39 mouse cellular contexts compared by ENCODE assay signal in the genomic region with DNA sequence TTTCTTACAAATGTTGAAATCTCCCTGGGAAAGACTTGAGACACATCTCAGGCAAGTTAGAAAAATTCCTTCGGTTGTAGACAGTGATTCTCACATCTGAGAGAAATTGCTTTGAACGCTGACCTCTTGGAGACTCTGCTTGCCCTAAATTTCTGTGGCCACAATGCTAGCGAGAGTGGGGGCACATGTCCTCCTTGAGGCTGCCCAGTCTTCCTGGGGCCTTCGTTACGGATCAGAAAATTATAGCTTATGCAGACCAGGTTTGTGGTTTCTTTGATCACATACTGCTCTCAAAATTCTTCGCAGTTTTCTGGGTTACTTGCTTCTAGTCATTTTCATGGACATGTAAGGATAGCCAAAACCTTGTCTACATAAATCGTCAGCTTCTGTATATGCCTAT. TPM values are rescaled to one million over a fixed set of nuclear protein-coding genes. Genes with fewer than 3 reads are reported as not detected.
"Had no signal": no experiment of that assay in that cellular context is flagged by ENCODE, and none has a peak within 500 bp of the region (broad histone marks: within the 10 kb centered on the region; RNA-seq: fewer than 3 reads in every experiment).

No protein-coding gene starts in this region.

- H3K27ac ChIP-seq: heart, embryonic 13.5 days; heart, embryonic 15.5 days; hindbrain, embryonic 10.5 days; hindbrain, embryonic 12.5 days; hindbrain, embryonic 13.5 days; hindbrain, embryonic 14.5 days; hindbrain, embryonic 15.5 days; hindbrain, postnatal 0 days; intestine, embryonic 15.5 days; kidney, embryonic 15.5 days; kidney, postnatal 0 days; layer of hippocampus, adult 2 months; left cerebral cortex, adult 2 months had no signal

- ATAC-seq: hindbrain, embryonic 16.5 days; hindbrain, postnatal 0 days; inflammation-experienced regulatory T-cells, adult 6 months; intestine, embryonic 15.5 days; intestine, embryonic 16.5 days; intestine, postnatal 0 days had no signal

- H3K36me3 ChIP-seq: heart, embryonic 12.5 days; heart, embryonic 13.5 days; heart, embryonic 15.5 days; hindbrain, embryonic 10.5 days; hindbrain, embryonic 12.5 days; hindbrain, embryonic 13.5 days; hindbrain, embryonic 15.5 days; intestine, embryonic 15.5 days; kidney, embryonic 15.5 days had no signal

- H3K27me3 ChIP-seq: heart, embryonic 12.5 days; heart, embryonic 13.5 days; heart, embryonic 15.5 days; hindbrain, embryonic 12.5 days; hindbrain, embryonic 13.5 days; hindbrain, embryonic 15.5 days; intestine, embryonic 15.5 days; kidney, embryonic 15.5 days had no signal

- H3K4me3 ChIP-seq: heart, embryonic 12.5 days; heart, embryonic 13.5 days; heart, embryonic 15.5 days; hindbrain, embryonic 10.5 days; hindbrain, embryonic 12.5 days; hindbrain, embryonic 13.5 days; hindbrain, embryonic 15.5 days; intestine, embryonic 15.5 days; kidney, embryonic 15.5 days; layer of hippocampus, adult 2 months; left cerebral cortex, adult 2 months had no signal

- H3K4me1 ChIP-seq: heart, embryonic 12.5 days; heart, embryonic 13.5 days; heart, embryonic 15.5 days; hindbrain, embryonic 10.5 days; hindbrain, embryonic 12.5 days; hindbrain, embryonic 13.5 days; hindbrain, embryonic 15.5 days; intestine, embryonic 15.5 days; kidney, embryonic 15.5 days had no signal

- H3K9ac ChIP-seq: heart, embryonic 12.5 days; heart, embryonic 13.5 days; heart, embryonic 15.5 days; hindbrain, embryonic 12.5 days; hindbrain, embryonic 13.5 days; hindbrain, embryonic 14.5 days; hindbrain, embryonic 15.5 days; intestine, embryonic 15.5 days; kidney, embryonic 15.5 days had no signal

- H3K4me2 ChIP-seq: heart, embryonic 12.5 days; heart, embryonic 13.5 days; heart, embryonic 15.5 days; hindbrain, embryonic 12.5 days; hindbrain, embryonic 13.5 days; hindbrain, embryonic 14.5 days; hindbrain, embryonic 15.5 days; intestine, embryonic 15.5 days; kidney, embryonic 15.5 days had no signal

- DNase-seq: heart, postnatal 10 days; heart, postnatal 14 days; heart, postnatal 36 days; heart, postnatal 4 days; kidney, adult 11 months; kidney, adult 18-20 months; kidney, adult 2 months; kidney, adult 8-10 months; kidney, adult 9 months; kidney, postnatal 10 days; kidney, postnatal 14 days; kidney, postnatal 25 days; kidney, postnatal 36 days; kidney, postnatal 4 days; layer of hippocampus, adult 9-11 months; layer of hippocampus, postnatal 36 days had no signal

- H3K9me3 ChIP-seq: heart, embryonic 13.5 days; heart, embryonic 15.5 days; hindbrain, embryonic 10.5 days; hindbrain, embryonic 12.5 days; hindbrain, embryonic 13.5 days; hindbrain, embryonic 15.5 days; intestine, embryonic 15.5 days; kidney, embryonic 15.5 days had no signal

RNA-seq across cellular contexts. Expression of a gene that starts 53.8 kb away (rescaled TPM):
- total RNA-seq: heart, postnatal 10 days; heart, postnatal 25 days; heart, postnatal 36 days; heart, postnatal 4 days; hindbrain, postnatal 0 days; layer of hippocampus, adult 18-20 months; layer of hippocampus, adult 2 months; layer of hippocampus, postnatal 25 days; layer of hippocampus, postnatal 36 days; left cerebral cortex, adult 18-20 months; left cerebral cortex, adult 2 months had no signal
- polyA plus RNA-seq: hindbrain, embryonic 13.5 days; hindbrain, embryonic 16.5 days; hindbrain, postnatal 0 days; intestine, embryonic 14.5 days had no signal
